Mouse (Mus musculus) hindbrain, embryonic 12.5 days (tissue): ENCODE measurements around the gene Armt1. TPM values are rescaled to one million over a fixed set of nuclear protein-coding genes. Genes with fewer than 3 reads are reported as not detected.
A peak's percentile ranks its signal among the peaks of the same experiment; 100 is the strongest.
"Not testable (repeated sequence)": the region's sequence is repeated elsewhere in the genome, so short reads cannot be mapped to it uniquely, and the experiment has no call there.

Experiments
- ATAC-seq: fragments of 200-750 bp; cut with Nextera tagmentation; 2 replicates; pipeline ENCODE4 v1.8.0; 2017; ENCODE audit warnings: moderate TSS enrichment; ENCODE audit not compliant: low FRiP score
- H3K27ac ChIP-seq: fragments of 300-500 bp; sonication (generic); 2 replicates; pipeline ENCODE4 v1.5.1; 2016; ENCODE audit warnings: mild to moderate bottlenecking
- H3K27me3 ChIP-seq: fragments of 300-500 bp; sonication (generic); 2 replicates; pipeline ENCODE4 v1.6.1; 2016; ENCODE audit warnings: mild to moderate bottlenecking
- H3K36me3 ChIP-seq: fragments of 300-500 bp; sonication (generic); 2 replicates; pipeline ENCODE4 v1.6.1; 2016; ENCODE audit warnings: mild to moderate bottlenecking
- H3K4me1 ChIP-seq: fragments of 300-500 bp; sonication (generic); 2 replicates; pipeline ENCODE4 v1.6.1; 2016
- H3K4me2 ChIP-seq: fragments of 300-500 bp; sonication (generic); replicated peaks from 2 replicates; pipeline ENCODE4 v1.6.1; 2016; ENCODE audit warnings: mild to moderate bottlenecking
- H3K4me3 ChIP-seq: fragments of 300-500 bp; sonication (generic); 2 replicates; pipeline ENCODE4 v1.5.1; 2016; ENCODE audit warnings: mild to moderate bottlenecking
- H3K9ac ChIP-seq: fragments of 300-500 bp; sonication (generic); 2 replicates; pipeline ENCODE4 v1.6.1; 2016; ENCODE audit warnings: mild to moderate bottlenecking, moderate library complexity
- H3K9me3 ChIP-seq: fragments of 300-500 bp; sonication (generic); replicated peaks from 2 replicates; pipeline ENCODE4 v1.6.1; 2016; ENCODE audit warnings: mild to moderate bottlenecking
- WGBS: fragments of 180-500 bp; shearing (Covaris S2); methylation state at CpG from one replicate; pipeline ENCODE4 v1.1.7; 2016; 5-methylcytosine and 5-hydroxymethylcytosine counted together
- polyA plus RNA-seq: library from polyadenylated mRNA; unstranded; fragments of >200 nt; fragmentation: Nextera tagmentation; extraction: Ambion mirVana; gene quantifications from 2 replicates; pipeline ENCODE4 v1.2.1, GENCODE M21; 2016

Gene Armt1
- polyA plus RNA-seq, 1 experiment from 2014 or later = 21.4 TPM

DNA sequence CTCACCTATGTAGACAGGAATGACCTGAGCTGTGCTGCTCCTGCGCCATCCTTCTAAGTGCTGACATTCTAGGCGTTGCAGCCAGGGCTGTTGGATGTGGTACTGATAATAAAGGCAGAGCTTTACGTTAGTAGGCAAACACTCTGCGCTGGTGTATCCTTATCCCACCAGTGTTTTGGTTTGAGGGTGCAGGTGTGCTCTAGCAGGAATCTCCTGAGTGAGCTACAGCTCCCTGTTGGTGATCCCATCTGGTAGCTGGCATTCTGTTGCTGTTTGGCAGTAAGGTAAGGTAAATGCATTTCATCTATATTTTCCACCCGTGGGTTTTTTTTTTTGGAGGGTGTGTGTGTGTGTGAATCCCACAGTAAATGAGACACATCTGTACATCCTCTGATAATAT, 34.2 kb upstream of the Armt1 start:
- Histone ChIP-seq H3K27me3 (no peaks in the 10 kb centered on the region), H3K4me3 (no peak overlapping the region), H3K4me1 (no peaks in the 10 kb centered on the region), H3K36me3 (peaks cover 29% of the 10 kb centered on the region), H3K27ac (no peak overlapping the region), H3K4me2 (no peak overlapping the region), H3K9ac (no peak overlapping the region), H3K9me3 (no peaks in the 10 kb centered on the region)
- no peak for ATAC-seq
- 92% methylated on average over 5 of the region's 5 CpGs for WGBS

DNA sequence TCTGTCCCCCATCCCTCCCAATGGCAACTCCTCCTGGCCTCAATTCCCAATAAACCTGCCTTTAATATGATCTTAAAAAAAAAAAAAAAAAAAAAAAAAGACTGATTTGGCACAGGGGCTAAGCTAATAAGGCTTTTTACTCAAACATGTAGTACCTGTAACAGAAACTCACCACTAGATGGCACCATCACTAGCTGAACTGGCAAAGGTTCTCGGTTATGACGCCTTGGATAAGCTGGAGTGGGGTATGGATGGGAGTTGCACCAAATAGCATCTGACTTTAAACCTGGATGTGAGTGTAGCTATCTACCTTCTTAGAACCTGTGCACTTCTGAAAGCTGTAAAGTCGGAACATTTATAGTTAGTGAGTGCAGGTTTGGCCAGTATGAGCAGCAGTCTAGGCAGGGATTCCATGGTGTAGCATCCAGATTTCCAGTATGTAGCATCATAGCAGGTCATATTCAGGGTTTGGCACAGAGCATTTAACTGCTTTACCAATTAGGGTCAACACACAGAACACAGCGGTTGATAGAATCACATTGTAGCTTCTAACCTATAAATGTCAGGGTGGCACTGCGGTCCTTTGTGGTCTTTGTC, 27.3 kb upstream of the Armt1 start:
- H3K27me3 ChIP-seq = no peaks in the 10 kb centered on the region
- no peak overlapping the region for H3K27ac ChIP-seq
- no peaks in the 10 kb centered on the region for H3K4me1 ChIP-seq
- peaks cover 38% of the 10 kb centered on the region for H3K36me3 ChIP-seq
- H3K9me3 ChIP-seq = no peaks in the 10 kb centered on the region
- 58% methylated on average over 5 of the region's 5 CpGs for WGBS
- H3K9ac ChIP-seq = no peak overlapping the region
- peak; percentile 53 for ATAC-seq
- H3K4me2 ChIP-seq = no peak overlapping the region
- no peak overlapping the region for H3K4me3 ChIP-seq

DNA sequence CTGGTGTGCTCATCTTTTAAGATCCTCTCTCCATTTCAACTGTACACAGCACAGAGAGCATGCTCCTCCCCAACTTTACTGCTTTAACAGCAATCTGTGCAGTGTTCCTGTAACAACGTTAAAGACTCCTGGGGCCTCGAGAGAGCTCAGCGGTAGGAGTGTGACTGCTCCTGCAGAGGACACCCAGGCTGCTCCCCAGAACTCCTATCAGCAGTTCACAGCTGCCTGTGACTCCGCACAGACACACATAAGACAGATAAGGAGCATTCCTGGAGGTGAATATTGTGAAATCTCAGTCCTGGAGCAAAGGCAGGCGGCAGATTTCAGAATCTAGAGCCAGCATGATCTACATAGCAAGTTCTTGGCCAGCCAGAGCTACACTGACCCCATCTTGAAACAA, 26.8 kb upstream of the Armt1 start:
- no peaks in the 10 kb centered on the region for H3K27me3 ChIP-seq
- peaks cover 42% of the 10 kb centered on the region for H3K36me3 ChIP-seq
- no peaks in the 10 kb centered on the region for H3K9me3 ChIP-seq
- H3K27ac ChIP-seq = no peak overlapping the region
- peak; percentile 15; the same call in 1 of the 2 replicates for ATAC-seq
- no peak overlapping the region for H3K9ac ChIP-seq
- WGBS = 91% methylated on average over 5 of the region's 5 CpGs
- no peak overlapping the region for H3K4me2 ChIP-seq
- no peak overlapping the region for H3K4me3 ChIP-seq
- 0 out of 2 replicates have a peak, but pooled peaks cover 2% of the 10 kb centered on the region for H3K4me1 ChIP-seq

DNA sequence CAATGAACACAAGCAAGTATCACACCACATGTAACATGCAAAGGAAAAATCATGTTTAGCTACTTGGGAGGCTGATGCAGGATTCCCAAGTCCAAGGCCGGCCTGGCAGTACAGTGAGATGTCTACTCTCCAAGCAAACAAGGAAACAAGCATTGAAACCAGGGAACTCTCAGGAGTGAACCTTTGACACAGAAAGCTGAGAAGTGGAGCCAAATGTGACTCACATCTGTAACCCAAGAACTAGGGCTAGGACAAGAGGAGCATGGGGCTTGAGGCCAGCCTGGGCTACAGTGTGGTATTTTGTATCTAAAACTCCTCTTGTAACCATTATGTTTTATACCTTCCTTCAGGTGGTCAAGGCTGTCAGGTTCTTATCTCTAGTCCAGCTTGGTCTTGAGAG, 25.1 kb upstream of the Armt1 start:
- Histone ChIP-seq H3K4me3 (no peak overlapping the region), H3K4me1 (0 out of 2 replicates have a peak, but pooled peaks cover 2% of the 10 kb centered on the region), H3K9ac (no peak overlapping the region), H3K27ac (no peak overlapping the region), H3K4me2 (no peak overlapping the region), H3K27me3 (no peaks in the 10 kb centered on the region), H3K9me3 (no peaks in the 10 kb centered on the region), H3K36me3 (peaks cover 46% of the 10 kb centered on the region)
- WGBS = 89% methylated on average over 1 of the region's 1 CpGs
- no peak for ATAC-seq

DNA sequence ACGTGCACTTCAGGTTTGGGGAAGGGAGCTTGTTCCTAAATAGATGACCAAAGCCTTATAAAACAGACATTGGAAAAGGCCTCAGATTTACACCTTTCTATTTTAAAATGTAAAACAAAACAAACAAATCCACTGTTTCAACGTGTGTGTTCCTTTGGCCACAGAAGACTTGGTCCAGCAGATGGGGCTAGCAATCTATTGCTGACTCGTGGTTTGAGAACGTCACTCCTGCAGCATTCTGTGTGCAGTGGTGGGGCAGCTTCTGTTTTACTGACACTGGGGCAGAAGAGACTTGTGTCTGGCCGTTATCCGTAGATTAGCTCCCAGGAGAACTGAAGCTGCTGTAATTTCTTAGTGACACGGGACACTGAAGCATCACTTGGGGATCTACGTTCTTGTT, 7.0 kb upstream of the Armt1 start:
- H3K4me3 ChIP-seq = no peak overlapping the region
- H3K4me1 ChIP-seq = no peaks in the 10 kb centered on the region
- H3K9ac ChIP-seq = no peak overlapping the region
- peaks cover 45% of the 10 kb centered on the region for H3K36me3 ChIP-seq
- H3K27ac ChIP-seq = no peak overlapping the region
- H3K9me3 ChIP-seq = no peaks in the 10 kb centered on the region
- 87% methylated on average over 8 of the region's 8 CpGs for WGBS
- ATAC-seq = no peak
- H3K27me3 ChIP-seq = no peaks in the 10 kb centered on the region
- no peak overlapping the region for H3K4me2 ChIP-seq

DNA sequence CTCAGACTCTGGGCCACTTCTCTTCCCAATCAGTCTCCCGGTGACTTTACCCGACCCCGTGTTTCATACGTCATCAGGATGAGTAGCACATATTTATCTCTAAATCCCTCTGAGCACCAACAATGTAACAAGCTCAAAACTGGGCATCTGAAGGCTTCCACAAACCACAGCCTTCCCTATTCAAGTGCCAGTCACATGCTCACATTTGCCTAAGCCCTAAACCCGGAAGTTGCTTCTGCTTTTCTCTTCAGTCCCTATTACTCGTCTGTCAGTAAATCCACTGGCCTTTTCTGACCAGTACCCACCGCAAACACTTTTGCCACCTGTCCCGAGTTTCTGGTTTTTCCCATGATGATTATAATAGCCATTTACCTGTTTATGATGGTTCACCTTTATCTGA, 1.9 kb upstream of the Armt1 start:
- ATAC-seq = no peak
- Histone ChIP-seq H3K27ac (no peak overlapping the region), H3K4me1 (peaks cover 14% of the 10 kb centered on the region), H3K36me3 (peaks cover 20% of the 10 kb centered on the region), H3K4me2 (no peak overlapping the region), H3K9me3 (no peaks in the 10 kb centered on the region), H3K4me3 (no peak overlapping the region), H3K27me3 (no peaks in the 10 kb centered on the region), H3K9ac (0 out of 2 replicates have a peak overlapping the region, but pooled peaks have one; percentile 73)
- WGBS = 93% methylated on average over 8 of the region's 8 CpGs

DNA sequence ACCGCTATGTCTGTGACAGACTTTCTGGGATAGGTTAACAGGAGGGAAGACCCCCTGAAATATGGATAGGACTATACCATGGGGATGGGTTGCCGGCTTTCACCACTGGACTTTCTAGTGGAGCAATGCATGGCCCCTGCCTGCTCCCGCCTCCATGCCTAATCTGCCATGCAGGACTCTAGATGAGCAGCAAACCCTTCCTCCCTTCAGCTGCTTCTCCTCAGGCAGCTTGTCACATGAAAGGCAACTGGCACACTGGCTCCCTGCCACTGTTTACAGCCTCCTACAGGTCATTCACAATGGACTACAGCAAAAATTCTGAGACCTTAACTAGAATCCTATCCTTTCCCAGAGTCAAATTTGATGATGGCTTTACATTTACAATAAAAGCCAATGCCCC, 1.4 kb upstream of the Armt1 start:
- H3K4me3 ChIP-seq = 0 out of 2 replicates have a peak overlapping the region, but pooled peaks have one; percentile 64
- H3K9ac ChIP-seq = peak overlapping the region; percentile 73; the same call in 1 of the 2 replicates
- peaks cover 18% of the 10 kb centered on the region for H3K36me3 ChIP-seq
- no peaks in the 10 kb centered on the region for H3K9me3 ChIP-seq
- peak overlapping the region; percentile 73; the same call in 1 of the 2 replicates for H3K4me2 ChIP-seq
- 92% methylated on average over 3 of the region's 3 CpGs for WGBS
- H3K4me1 ChIP-seq = peaks cover 14% of the 10 kb centered on the region
- no peak overlapping the region for H3K27ac ChIP-seq
- ATAC-seq = no peak
- no peaks in the 10 kb centered on the region for H3K27me3 ChIP-seq

DNA sequence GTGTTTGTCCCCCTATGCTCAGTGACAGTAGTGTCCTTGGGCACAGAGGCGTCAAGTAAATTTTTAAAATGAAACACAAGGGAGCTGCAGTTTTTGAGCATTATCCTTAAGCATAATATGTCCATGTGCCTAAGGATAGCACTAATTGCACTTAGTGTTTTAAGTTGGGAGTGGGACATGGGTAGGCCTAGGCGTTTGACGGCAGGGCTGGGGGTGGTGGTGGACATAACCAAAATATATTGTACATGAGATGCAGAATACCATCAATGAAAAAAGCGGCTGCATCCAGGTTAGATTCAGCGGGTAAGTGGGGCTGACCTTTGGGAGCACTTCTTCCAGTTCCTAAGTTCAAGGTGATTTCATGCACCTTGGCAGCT, 533 bp upstream of the Armt1 start:
- H3K27me3 ChIP-seq = no peaks in the 10 kb centered on the region
- peak overlapping the region; percentile 73 for H3K9ac ChIP-seq
- H3K4me3 ChIP-seq = peak overlapping the region; percentile 64
- peaks cover 13% of the 10 kb centered on the region for H3K36me3 ChIP-seq
- H3K9me3 ChIP-seq = no peaks in the 10 kb centered on the region
- 15% methylated on average over 5 of the region's 5 CpGs for WGBS
- ATAC-seq = peak; percentile 59
- H3K4me1 ChIP-seq = peaks cover 14% of the 10 kb centered on the region
- peak overlapping the region; percentile 73 for H3K4me2 ChIP-seq
- H3K27ac ChIP-seq = peak overlapping the region; percentile 68

DNA sequence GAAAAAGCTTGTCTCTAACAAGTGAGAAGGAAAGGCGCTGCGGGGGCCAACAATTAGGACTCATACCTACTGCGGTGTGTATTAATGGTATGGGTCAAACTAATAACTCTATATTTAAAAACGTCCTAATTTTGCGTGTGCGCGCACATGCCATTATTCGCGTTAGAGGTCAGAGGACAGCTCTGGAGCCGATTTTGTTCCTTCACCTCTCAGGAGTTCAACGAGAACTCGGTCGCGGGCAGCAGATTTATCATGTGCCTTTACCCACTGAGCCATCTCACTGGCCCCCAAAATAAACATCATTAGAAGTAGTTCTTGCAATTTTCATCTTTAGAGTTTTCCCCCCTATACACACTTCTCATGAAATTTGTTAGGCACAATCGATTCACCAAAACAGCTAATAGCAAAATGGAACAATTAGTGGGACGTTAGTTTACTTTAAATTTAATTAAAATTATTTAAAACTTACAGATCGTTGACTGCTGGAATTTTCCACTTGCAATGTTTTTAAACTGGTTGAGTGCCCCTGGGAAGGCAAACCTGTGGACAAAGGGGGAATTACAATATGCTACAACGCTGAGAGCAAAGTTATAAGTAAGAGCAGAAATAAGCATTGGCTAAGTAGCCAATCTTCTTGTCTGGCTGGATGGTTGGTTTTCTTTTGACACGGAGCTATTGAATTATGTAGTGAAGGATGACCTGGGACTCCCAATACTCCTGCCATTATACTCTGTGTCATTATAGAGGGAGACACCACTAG, 909 bp downstream of the Armt1 start:
- H3K9ac ChIP-seq = peak overlapping the region; percentile 69
- no peaks in the 10 kb centered on the region for H3K9me3 ChIP-seq
- peaks cover 14% of the 10 kb centered on the region for H3K4me1 ChIP-seq
- H3K4me3 ChIP-seq = peak overlapping the region; percentile 55
- H3K27ac ChIP-seq = peak overlapping the region; percentile 82
- peaks cover 7% of the 10 kb centered on the region; the same call in 1 of the 2 replicates for H3K36me3 ChIP-seq
- peak overlapping the region; percentile 56 for H3K4me2 ChIP-seq
- WGBS = 12% methylated on average over 19 of the region's 19 CpGs
- no peaks in the 10 kb centered on the region for H3K27me3 ChIP-seq
- ATAC-seq = peak; percentile 0; the same call in 1 of the 2 replicates

DNA sequence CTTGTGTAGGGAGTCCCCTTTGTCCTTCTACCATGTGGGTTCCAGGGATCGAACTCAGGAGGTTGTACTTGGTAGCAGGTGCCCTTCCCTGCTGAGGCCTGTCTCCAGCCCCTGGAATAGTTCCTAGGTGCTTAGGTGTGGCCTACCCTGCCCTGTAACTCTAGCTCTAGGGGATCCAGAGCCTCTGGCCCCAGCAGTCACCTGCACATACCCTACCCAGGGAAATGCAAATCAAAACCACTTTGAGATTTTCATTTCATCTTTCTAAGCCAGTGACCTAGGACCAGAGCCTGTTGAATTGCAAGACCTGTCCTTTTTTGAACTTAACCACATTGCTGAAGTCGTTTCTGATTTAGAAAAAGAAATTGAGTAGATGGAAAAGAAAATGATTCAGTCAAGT, 1.6 kb downstream of the Armt1 start:
- H3K9me3 ChIP-seq, H3K9ac ChIP-seq, H3K27ac ChIP-seq, H3K27me3 ChIP-seq, ATAC-seq, H3K4me3 ChIP-seq: not testable (repeated sequence)
- WGBS = 85% methylated on average over 2 of the region's 2 CpGs
- Histone ChIP-seq H3K36me3 (peaks cover 11% of the 10 kb centered on the region; the same call in 1 of the 2 replicates), H3K4me1 (peaks cover 14% of the 10 kb centered on the region), H3K4me2 (peak overlapping the region; percentile 56; the same call in 1 of the 2 replicates)

DNA sequence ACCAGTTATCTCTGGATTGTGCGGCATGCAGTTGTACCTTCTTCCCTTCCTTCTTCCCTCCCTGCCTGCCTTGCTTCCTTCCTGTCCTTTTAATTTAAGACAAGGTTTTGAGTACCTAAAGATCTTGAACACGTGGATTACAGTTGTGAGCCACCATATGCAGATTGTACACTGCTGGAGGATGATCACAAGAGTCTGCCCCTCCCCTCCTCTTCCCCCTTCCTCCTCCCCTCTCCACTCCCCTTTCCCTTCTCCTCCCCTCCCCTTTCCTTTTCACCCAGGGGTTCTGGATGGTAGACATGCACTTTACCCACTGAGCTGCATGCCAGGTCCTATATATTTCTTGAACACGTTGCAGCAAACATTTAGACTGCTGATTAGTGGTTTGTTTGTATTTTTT, 3.1 kb downstream of the Armt1 start:
- WGBS = 91% methylated on average over 3 of the region's 3 CpGs
- H3K9ac ChIP-seq = no peak overlapping the region
- H3K27ac ChIP-seq = no peak overlapping the region
- H3K36me3 ChIP-seq = peaks cover 23% of the 10 kb centered on the region
- H3K27me3 ChIP-seq = no peaks in the 10 kb centered on the region
- no peak overlapping the region for H3K4me2 ChIP-seq
- ATAC-seq = no peak
- H3K9me3 ChIP-seq = no peaks in the 10 kb centered on the region
- no peak overlapping the region for H3K4me3 ChIP-seq
- peaks cover 14% of the 10 kb centered on the region for H3K4me1 ChIP-seq

DNA sequence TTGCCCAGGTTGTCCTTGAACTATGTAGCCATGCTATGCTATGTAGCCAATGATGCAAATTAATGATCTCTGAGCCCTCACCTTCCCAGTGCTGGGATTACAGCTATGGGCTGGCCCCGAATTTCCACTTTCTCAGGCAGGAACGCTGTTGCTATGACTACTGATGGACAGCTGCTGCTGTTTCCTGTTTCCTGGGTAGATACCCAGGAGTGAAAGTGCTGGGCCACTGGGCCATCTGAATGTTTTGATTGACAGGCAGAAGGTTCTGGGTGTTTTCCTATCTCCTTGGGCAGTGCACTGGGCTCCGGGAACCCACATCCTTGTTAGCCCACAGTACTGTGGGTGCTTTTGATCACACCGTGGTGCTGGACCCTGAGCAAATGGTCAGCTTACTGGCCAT, 24.1 kb downstream of the Armt1 start:
- 87% methylated on average over 4 of the region's 4 CpGs for WGBS
- H3K36me3 ChIP-seq = peaks cover 22% of the 10 kb centered on the region
- no peak for ATAC-seq
- no peaks in the 10 kb centered on the region for H3K9me3 ChIP-seq
- H3K9ac ChIP-seq = no peak overlapping the region
- no peak overlapping the region for H3K4me3 ChIP-seq
- H3K27ac ChIP-seq = no peak overlapping the region
- no peaks in the 10 kb centered on the region for H3K27me3 ChIP-seq
- no peaks in the 10 kb centered on the region for H3K4me1 ChIP-seq
- no peak overlapping the region for H3K4me2 ChIP-seq
